Mouse (Mus musculus): ENCODE results near the gene Prkx. TPM values are rescaled to one million over a fixed set of nuclear protein-coding genes. Genes with fewer than 3 reads are reported as not detected.

The Prkx gene
- polyA plus RNA-seq, 1 experiment from 2014 or later: 24.4 TPM

- no peak for ATAC-seq (ENCODE audit: low FRiP score)
- H3K4me2 ChIP-seq (replicated peaks): no peak overlapping the region
- 0 out of 2 replicates have a peak, but pooled peaks cover 8% of the 10 kb centered on the region for H3K36me3 ChIP-seq
- no peaks in the 10 kb centered on the region for H3K9me3 ChIP-seq (replicated peaks)
- H3K27me3 ChIP-seq: no peaks in the 10 kb centered on the region
- H3K4me1 ChIP-seq: no peaks in the 10 kb centered on the region
- H3K4me3 ChIP-seq: no peak overlapping the region
- H3K9ac ChIP-seq: no peak overlapping the region
- no peak overlapping the region for H3K27ac ChIP-seq
Observed at GRCm38 (mm10) chrX:77786354-77786753, 9.7 kb downstream of the Prkx start.

- no peak overlapping the region for H3K4me2 ChIP-seq (replicated peaks)
- H3K36me3 ChIP-seq: 0 out of 2 replicates have a peak, but pooled peaks cover 12% of the 10 kb centered on the region
- H3K27ac ChIP-seq: no peak overlapping the region
- no peaks in the 10 kb centered on the region for H3K9me3 ChIP-seq (replicated peaks)
- H3K4me1 ChIP-seq: no peaks in the 10 kb centered on the region
- no peaks in the 10 kb centered on the region for H3K27me3 ChIP-seq
- H3K4me3 ChIP-seq: no peak overlapping the region
- no peak for ATAC-seq (ENCODE audit: low FRiP score)
- no peak overlapping the region for H3K9ac ChIP-seq
Observed at GRCm38 (mm10) chrX:77777822-77778221, 18.3 kb downstream of the Prkx start.

GRCm38 (mm10) chrX:77765153-77765552 is 30.9 kb downstream of the Prkx start:
- ATAC-seq (ENCODE audit: low FRiP score): no peak
- H3K4me1 ChIP-seq: no peaks in the 10 kb centered on the region
- H3K9me3 ChIP-seq (replicated peaks): no peaks in the 10 kb centered on the region
- no peak overlapping the region for H3K27ac ChIP-seq
- 92% methylated on average over 3 of the region's 3 CpGs for WGBS
- 0 out of 2 replicates have a peak, but pooled peaks cover 7% of the 10 kb centered on the region for H3K36me3 ChIP-seq
- no peak overlapping the region for H3K9ac ChIP-seq
- H3K4me2 ChIP-seq (replicated peaks): no peak overlapping the region
- no peaks in the 10 kb centered on the region for H3K27me3 ChIP-seq
- no peak overlapping the region for H3K4me3 ChIP-seq

DNA sequence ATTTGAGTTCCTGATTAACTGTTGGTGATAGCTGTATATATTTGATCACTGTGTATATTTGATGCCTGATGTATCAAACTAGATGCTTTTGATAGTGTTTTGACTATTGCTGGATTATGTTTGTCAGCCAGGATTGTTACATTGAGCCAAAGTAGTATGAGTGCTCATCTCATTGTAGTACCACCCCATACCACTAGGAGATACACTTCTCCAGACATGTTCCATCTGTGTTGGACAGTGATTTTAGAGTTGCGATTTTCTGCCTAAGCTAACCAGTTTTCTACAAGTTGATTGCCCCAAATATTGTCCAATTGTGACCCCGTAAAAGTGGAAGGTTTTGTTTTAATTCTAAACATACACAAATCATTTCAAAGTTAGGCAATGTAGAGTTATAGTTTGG is 51.8 kb downstream of the Prkx start:
- WGBS: 76% methylated on average over 2 of the region's 2 CpGs
- Histone ChIP-seq H3K9ac (no peak overlapping the region), H3K9me3 (replicated peaks) (no peaks in the 10 kb centered on the region), H3K27ac (no peak overlapping the region), H3K36me3 (no peaks in the 10 kb centered on the region), H3K4me1 (no peaks in the 10 kb centered on the region), H3K4me3 (no peak overlapping the region), H3K4me2 (replicated peaks) (no peak overlapping the region), H3K27me3 (no peaks in the 10 kb centered on the region)
- no peak for ATAC-seq (ENCODE audit: low FRiP score)

DNA sequence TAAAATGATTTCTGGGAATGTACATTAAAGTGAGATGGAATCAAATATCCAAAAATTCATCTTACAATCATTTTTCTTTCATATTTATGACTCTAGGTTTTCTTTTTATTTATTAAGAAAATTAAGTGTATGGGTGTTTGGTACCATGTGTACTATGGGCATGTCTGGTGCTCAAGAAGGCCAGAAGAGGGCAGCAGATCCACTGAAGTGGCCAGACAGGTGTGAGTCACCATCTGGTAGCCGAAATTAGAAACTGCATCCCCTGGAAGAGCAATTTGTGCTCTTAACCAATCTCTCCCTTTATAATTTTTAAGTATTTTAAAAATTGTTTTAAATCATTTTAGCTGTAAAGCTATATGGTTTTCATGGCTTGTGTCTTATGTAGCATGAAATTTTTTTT is 54.7 kb downstream of the Prkx start:
- H3K27me3 ChIP-seq: no peaks in the 10 kb centered on the region
- 35% methylated on average over 1 of the region's 1 CpGs for WGBS
- ATAC-seq (ENCODE audit: low FRiP score): no peak
- no peak overlapping the region for H3K27ac ChIP-seq
- no peak overlapping the region for H3K9ac ChIP-seq
- no peaks in the 10 kb centered on the region for H3K4me1 ChIP-seq
- H3K9me3 ChIP-seq (replicated peaks): no peaks in the 10 kb centered on the region
- H3K4me3 ChIP-seq: no peak overlapping the region
- H3K36me3 ChIP-seq: no peaks in the 10 kb centered on the region
- no peak overlapping the region for H3K4me2 ChIP-seq (replicated peaks)

DNA sequence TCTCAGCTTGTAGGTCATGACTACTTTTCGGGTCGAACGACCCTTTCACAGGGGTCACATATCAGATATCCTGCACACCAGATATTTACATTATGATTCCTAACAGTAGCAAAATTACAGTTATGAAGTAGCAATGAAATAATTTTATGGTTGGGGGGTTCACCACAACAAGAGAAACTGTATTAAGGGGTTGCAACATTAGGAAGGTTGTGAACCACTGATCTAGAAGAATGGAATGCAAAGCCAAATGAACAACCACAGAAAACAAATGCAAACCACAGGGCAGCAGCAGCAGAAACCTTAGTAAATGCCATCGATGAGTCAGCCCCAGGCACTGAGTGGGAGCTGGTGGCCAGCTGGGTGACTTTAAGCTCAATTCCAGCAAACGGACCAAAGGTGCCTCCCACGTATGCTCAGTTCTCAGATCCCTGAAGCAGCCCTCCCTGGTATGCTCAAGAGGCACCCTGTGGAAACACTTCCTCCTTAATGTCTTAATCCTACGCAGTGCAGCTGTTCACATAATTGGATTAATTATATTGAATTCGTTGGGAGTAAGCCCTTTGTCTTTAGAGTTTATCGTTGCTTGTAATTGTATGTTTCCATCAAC is 62.0 kb downstream of the Prkx start:
- Histone ChIP-seq H3K4me3 (no peak overlapping the region), H3K9ac (no peak overlapping the region), H3K27me3 (no peaks in the 10 kb centered on the region), H3K4me2 (replicated peaks) (no peak overlapping the region), H3K4me1 (no peaks in the 10 kb centered on the region), H3K27ac (no peak overlapping the region), H3K36me3 (no peaks in the 10 kb centered on the region), H3K9me3 (replicated peaks) (no peaks in the 10 kb centered on the region)
- WGBS: 71% methylated on average over 9 of the region's 9 CpGs
- ATAC-seq (ENCODE audit: low FRiP score): no peak

DNA sequence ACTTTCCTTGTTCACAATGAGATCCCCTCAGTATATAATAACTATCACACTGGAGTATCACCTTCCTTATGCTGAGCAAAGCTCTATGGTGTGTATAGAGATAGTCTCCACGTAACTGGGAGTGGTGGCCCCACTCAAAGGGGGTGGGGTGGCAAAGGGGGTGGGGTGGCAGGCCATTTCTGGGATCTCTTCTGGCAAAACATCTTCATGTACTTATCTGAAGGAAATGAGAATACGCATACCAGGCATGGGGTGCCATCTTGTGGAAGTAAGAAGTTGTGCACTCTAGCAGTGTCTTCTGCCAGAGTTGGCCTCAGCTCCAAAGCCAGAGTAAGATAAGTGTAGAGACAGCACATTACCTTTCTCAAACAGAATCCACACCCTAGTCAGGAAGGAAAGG is 75.8 kb downstream of the Prkx start:
- Histone ChIP-seq H3K27me3 (no peaks in the 10 kb centered on the region), H3K27ac (no peak overlapping the region), H3K4me1 (no peaks in the 10 kb centered on the region), H3K4me2 (replicated peaks) (no peak overlapping the region), H3K36me3 (no peaks in the 10 kb centered on the region), H3K4me3 (no peak overlapping the region), H3K9ac (no peak overlapping the region), H3K9me3 (replicated peaks) (no peaks in the 10 kb centered on the region)
- WGBS: 25% methylated on average over 2 of the region's 2 CpGs
- ATAC-seq (ENCODE audit: low FRiP score): peak; percentile 52; the same call in 1 of the 2 replicates

Other genes with a start within 250 kb of the Prkx start
- not detected in 2 replicates for gene Pbsn, start 57.3 kb upstream of the Prkx start, polyA plus RNA-seq (2016; fragmentation: Nextera tagmentation; extraction: Ambion mirVana)
- not detected in 2 replicates for gene Gm14744, start 68.5 kb upstream of the Prkx start, polyA plus RNA-seq (2016; fragmentation: Nextera tagmentation; extraction: Ambion mirVana)
- gene 5430402E10Rik, start 128.8 kb upstream of the Prkx start, polyA plus RNA-seq (2016; fragmentation: Nextera tagmentation; extraction: Ambion mirVana): not detected in 2 replicates

Measured in hindbrain, embryonic 12.5 days (tissue).